Mouse (Mus musculus) activated CD4-positive, CD25-positive, alpha-beta regulatory T cell, adult 4 months (primary cell): ENCODE data around the gene Kctd7. TPM values are rescaled to one million over a fixed set of nuclear protein-coding genes. Genes with fewer than 3 reads are reported as not detected.

Experiments used
- ATAC-seq: one replicate; pipeline ENCODE4 v1.8.0; 2017
- polyA plus RNA-seq, 2 experiments: library from polyadenylated mRNA; unstranded; fragments of 100-300 nt; shearing (Covaris generic); gene quantifications; one replicate each; pipeline ENCODE4 v1.2.1; 2017

Kctd7 gene
- polyA plus RNA-seq = 1 to 10 TPM; 2.6 to 3.2 TPM

GRCm38 (mm10) chr5:130144334-130145312 lies at the start of gene Kctd7:
Gene Kctd7 (plus strand): TSS chr5:130144861.
- peak; percentile 89 for ATAC-seq

GRCm38 (mm10) chr5:130096754-130097153 lies 47.9 kb upstream of the Kctd7 start:
- ATAC-seq = no peak

GRCm38 (mm10) chr5:130097837-130098236 lies 46.8 kb upstream of the Kctd7 start:
- no peak for ATAC-seq

- no peak for ATAC-seq
Observed at GRCm38 (mm10) chr5:130101724-130102123, 42.9 kb upstream of the Kctd7 start.

- no peak for ATAC-seq
Observed at GRCm38 (mm10) chr5:130109348-130109747, 35.3 kb upstream of the Kctd7 start.

GRCm38 (mm10) chr5:130110632-130111464 lies 33.8 kb upstream of the Kctd7 start:
- ATAC-seq = no peak

- no peak for ATAC-seq
Observed at GRCm38 (mm10) chr5:130112653-130113052, 32.0 kb upstream of the Kctd7 start.

- no peak for ATAC-seq
Observed at GRCm38 (mm10) chr5:130116116-130116515, 28.5 kb upstream of the Kctd7 start.

- no peak for ATAC-seq
Observed at GRCm38 (mm10) chr5:130116857-130117256, 27.8 kb upstream of the Kctd7 start.

- ATAC-seq = no peak
Observed at GRCm38 (mm10) chr5:130117932-130118331, 26.7 kb upstream of the Kctd7 start.

GRCm38 (mm10) chr5:130119236-130119635 lies 25.4 kb upstream of the Kctd7 start:
- no peak for ATAC-seq

- no peak for ATAC-seq
Observed at GRCm38 (mm10) chr5:130120070-130120736, 24.5 kb upstream of the Kctd7 start.

GRCm38 (mm10) chr5:130120904-130121303 lies 23.8 kb upstream of the Kctd7 start:
- ATAC-seq = no peak

- no peak for ATAC-seq
Observed at GRCm38 (mm10) chr5:130122355-130122754, 22.3 kb upstream of the Kctd7 start.

- no peak for ATAC-seq
Observed at GRCm38 (mm10) chr5:130124271-130124670, 20.4 kb upstream of the Kctd7 start.

- ATAC-seq = no peak
Observed at GRCm38 (mm10) chr5:130128686-130129523, 15.8 kb upstream of the Kctd7 start.

- ATAC-seq = no peak
Observed at GRCm38 (mm10) chr5:130129524-130129793, 15.2 kb upstream of the Kctd7 start.

- ATAC-seq = no peak
Observed at GRCm38 (mm10) chr5:130136597-130136996, 8.1 kb upstream of the Kctd7 start.

- ATAC-seq = peak; percentile 9
Observed at GRCm38 (mm10) chr5:130139393-130139792, 5.3 kb upstream of the Kctd7 start.

GRCm38 (mm10) chr5:130141138-130141537 lies 3.5 kb upstream of the Kctd7 start:
- no peak for ATAC-seq

- ATAC-seq = no peak
Observed at GRCm38 (mm10) chr5:130142041-130142440, 2.6 kb upstream of the Kctd7 start.

- no peak for ATAC-seq
Observed at GRCm38 (mm10) chr5:130143101-130143500, 1.6 kb upstream of the Kctd7 start.
